Mouse (Mus musculus) macrophage (primary cell): ENCODE data around the gene Muc1. TPM values are rescaled to one million over a fixed set of nuclear protein-coding genes. Genes with fewer than 3 reads are reported as not detected.

ENCODE experiments used
- H3K27ac ChIP-seq: fragments of 350-480 bp; formaldehyde crosslinking; 2 replicates; pipeline ENCODE4 v1.9.0; 2021
- H3K36me3 ChIP-seq: fragments of 350-480 bp; formaldehyde crosslinking; 2 replicates; pipeline ENCODE4 v1.9.0; 2021; ENCODE audit errors: inconsistent target
- H3K4me3 ChIP-seq: fragments of 350-480 bp; formaldehyde crosslinking; 2 replicates; pipeline ENCODE4 v1.9.0; 2021; ENCODE audit errors: inconsistent target
- H3K79me2 ChIP-seq: fragments of 350-480 bp; formaldehyde crosslinking; 2 replicates; pipeline ENCODE4 v1.9.0; 2021; ENCODE audit errors: inconsistent target
- WGBS: methylation state at CpG from one replicate; pipeline ENCODE4 v1.1.7; 2026; ENCODE audit warnings: inconsistent platforms; ENCODE audit not compliant: missing documents; 5-methylcytosine and 5-hydroxymethylcytosine counted together
- polyA plus RNA-seq: library from polyadenylated mRNA; stranded (reverse); fragments of 250-400 nt; gene quantifications from 3 replicates; pipeline ENCODE4 v1.2.4, GENCODE M21; 2018; ENCODE audit warnings: inconsistent platforms

Muc1 gene
- polyA plus RNA-seq, 1 experiment from 2014 or later = not detected

- Histone ChIP-seq H3K4me3 (no peak overlapping the region), H3K36me3 (no peaks in the 10 kb centered on the region), H3K79me2 (no peaks in the 10 kb centered on the region), H3K27ac (no peak overlapping the region)
- WGBS = 98% methylated on average over 4 of the region's 10 CpGs
These were observed 7.7 kb downstream of the Muc1 start for GRCm38 (mm10) chr3:89236516-89236915.

- H3K4me3 ChIP-seq = no peak overlapping the region
- H3K79me2 ChIP-seq = no peaks in the 10 kb centered on the region
- H3K27ac ChIP-seq = no peak overlapping the region
- no peaks in the 10 kb centered on the region for H3K36me3 ChIP-seq
- WGBS = 84% methylated on average over 21 of the region's 21 CpGs
These were observed 8.8 kb downstream of the Muc1 start for GRCm38 (mm10) chr3:89237682-89238081.

GRCm38 (mm10) chr3:89238494-89238893 lies 9.6 kb downstream of the Muc1 start:
- Histone ChIP-seq H3K79me2 (no peaks in the 10 kb centered on the region), H3K4me3 (no peak overlapping the region), H3K27ac (no peak overlapping the region), H3K36me3 (no peaks in the 10 kb centered on the region)
- 82% methylated on average over 12 of the region's 12 CpGs for WGBS

- H3K36me3 ChIP-seq = no peaks in the 10 kb centered on the region
- no peak overlapping the region for H3K4me3 ChIP-seq
- 64% methylated on average over 9 of the region's 9 CpGs for WGBS
- peaks cover 5% of the 10 kb centered on the region; the same call in 1 of the 2 replicates for H3K79me2 ChIP-seq
- no peak overlapping the region for H3K27ac ChIP-seq
These were observed 13.6 kb downstream of the Muc1 start for GRCm38 (mm10) chr3:89242331-89242895.

- 29% methylated on average over 14 of the region's 14 CpGs for WGBS
- Histone ChIP-seq H3K79me2 (peaks cover 5% of the 10 kb centered on the region; the same call in 1 of the 2 replicates), H3K36me3 (no peaks in the 10 kb centered on the region), H3K4me3 (no peak overlapping the region), H3K27ac (no peak overlapping the region)
These were observed 14.8 kb downstream of the Muc1 start for GRCm38 (mm10) chr3:89243609-89244008.

- Histone ChIP-seq H3K36me3 (no peaks in the 10 kb centered on the region; the same call in 1 of the 2 replicates), H3K4me3 (no peak overlapping the region; the same call in 1 of the 2 replicates), H3K27ac (no peak overlapping the region), H3K79me2 (peaks cover 5% of the 10 kb centered on the region; the same call in 1 of the 2 replicates)
- 50% methylated on average over 24 of the region's 25 CpGs for WGBS
These were observed 15.5 kb downstream of the Muc1 start for GRCm38 (mm10) chr3:89244158-89244981.

- under 1% methylated on average over 16 of the region's 26 CpGs for WGBS
- Histone ChIP-seq H3K4me3 (peak overlapping the region; percentile 10; the same call in 1 of the 2 replicates), H3K36me3 (no peaks in the 10 kb centered on the region; the same call in 1 of the 2 replicates), H3K27ac (no peak overlapping the region), H3K79me2 (peaks cover 5% of the 10 kb centered on the region; the same call in 1 of the 2 replicates)
These were observed 16.3 kb downstream of the Muc1 start for GRCm38 (mm10) chr3:89244982-89245687.

GRCm38 (mm10) chr3:89245688-89246171 lies 16.9 kb downstream of the Muc1 start, which contains the start of gene Krtcap2:
Krtcap2 (plus strand) TSS chr3:89245966.
- Histone ChIP-seq H3K4me3 (peak within 1 kb of the TSS; percentile 76), H3K79me2 (peaks cover 5% of the 10 kb centered on the region; the same call in 1 of the 2 replicates), H3K27ac (peak within 1 kb of the TSS; percentile 68), H3K36me3 (no peaks in the 10 kb centered on the region; the same call in 1 of the 2 replicates)
- 9% methylated on average over 19 of the region's 20 CpGs for WGBS

- under 1% methylated on average over 42 of the region's 42 CpGs for WGBS
- Histone ChIP-seq H3K36me3 (no peaks in the 10 kb centered on the region; the same call in 1 of the 2 replicates), H3K27ac (peak within 1 kb of the TSS; percentile 68), H3K79me2 (peaks cover 5% of the 10 kb centered on the region; the same call in 1 of the 2 replicates), H3K4me3 (peak within 1 kb of the TSS; percentile 76)
These were observed 17.6 kb downstream of the Muc1 start, which contains the start of gene Trim46 for GRCm38 (mm10) chr3:89246261-89247100. Trim46 (minus strand) TSS chr3:89246309.

- Histone ChIP-seq H3K79me2 (peaks cover 5% of the 10 kb centered on the region; the same call in 1 of the 2 replicates), H3K27ac (peak overlapping the region; percentile 68), H3K4me3 (peak overlapping the region; percentile 76), H3K36me3 (no peaks in the 10 kb centered on the region; the same call in 1 of the 2 replicates)
- 68% methylated on average over 4 of the region's 4 CpGs for WGBS
These were observed 18.6 kb downstream of the Muc1 start for GRCm38 (mm10) chr3:89247466-89247865.

GRCm38 (mm10) chr3:89250435-89251040 lies 21.7 kb downstream of the Muc1 start:
- no peak overlapping the region for H3K27ac ChIP-seq
- no peaks in the 10 kb centered on the region; the same call in 1 of the 2 replicates for H3K36me3 ChIP-seq
- peaks cover 5% of the 10 kb centered on the region; the same call in 1 of the 2 replicates for H3K79me2 ChIP-seq
- H3K4me3 ChIP-seq = no peak overlapping the region
- 12% methylated on average over 7 of the region's 7 CpGs for WGBS

GRCm38 (mm10) chr3:89251365-89251895 lies 22.6 kb downstream of the Muc1 start:
- 9% methylated on average over 17 of the region's 17 CpGs for WGBS
- no peaks in the 10 kb centered on the region; the same call in 1 of the 2 replicates for H3K36me3 ChIP-seq
- H3K79me2 ChIP-seq = peaks cover 4% of the 10 kb centered on the region; the same call in 1 of the 2 replicates
- no peak overlapping the region for H3K27ac ChIP-seq
- H3K4me3 ChIP-seq = no peak overlapping the region

GRCm38 (mm10) chr3:89254994-89255393 lies 26.1 kb downstream of the Muc1 start:
- WGBS = 96% methylated on average over 5 of the region's 5 CpGs

More at GRCm38 (mm10) chr3:89254994-89255393, 26.1 kb downstream of the Muc1 start:
- H3K79me2 ChIP-seq = no peaks in the 10 kb centered on the region
- H3K36me3 ChIP-seq = no peaks in the 10 kb centered on the region
- H3K4me3 ChIP-seq = no peak overlapping the region
- no peak overlapping the region for H3K27ac ChIP-seq
